Mouse (Mus musculus) urinary bladder, adult 18-20 months (tissue): Measurements from ENCODE around the gene Anks1b.

Experiments
- DNase-seq, 2 experiments: peaks; one replicate each; pipeline ENCODE4 v3.0.0; 2022; ENCODE audit warnings: low spot score in 2 of 2, mixed read lengths in 2 of 2

The Anks1b gene

GRCm38 (mm10) chr10:89946636-89947349 lies 73.5 kb downstream of the Anks1b start:
- DNase-seq: no peak

GRCm38 (mm10) chr10:89974361-89974760 lies 101.1 kb downstream of the Anks1b start:
- no peak for DNase-seq

- no peak for DNase-seq
Measured at GRCm38 (mm10) chr10:89975431-89975841, 102.1 kb downstream of the Anks1b start.

GRCm38 (mm10) chr10:89976577-89976976 lies 103.3 kb downstream of the Anks1b start:
- no peak for DNase-seq

GRCm38 (mm10) chr10:89994171-89994570 lies 120.9 kb downstream of the Anks1b start:
- DNase-seq: no peak

GRCm38 (mm10) chr10:89995621-89996428 lies 122.5 kb downstream of the Anks1b start:
- no peak for DNase-seq

- DNase-seq: no peak
Measured at GRCm38 (mm10) chr10:90003980-90004729, 130.8 kb downstream of the Anks1b start.

GRCm38 (mm10) chr10:90004882-90005281 lies 131.6 kb downstream of the Anks1b start:
- DNase-seq: no peak

- DNase-seq: no peak
Measured at GRCm38 (mm10) chr10:90033037-90033436, 159.7 kb downstream of the Anks1b start.

- no peak for DNase-seq
Measured at GRCm38 (mm10) chr10:90043287-90043686, 170.0 kb downstream of the Anks1b start.

GRCm38 (mm10) chr10:90043773-90044172 lies 170.5 kb downstream of the Anks1b start:
- no peak for DNase-seq

GRCm38 (mm10) chr10:90044229-90044628 lies 170.9 kb downstream of the Anks1b start:
- no peak for DNase-seq

- DNase-seq: no peak
Measured at GRCm38 (mm10) chr10:90068651-90069050, 195.3 kb downstream of the Anks1b start.

GRCm38 (mm10) chr10:90077930-90078329 lies 204.6 kb downstream of the Anks1b start:
- DNase-seq: no peak

GRCm38 (mm10) chr10:90081151-90081550 lies 207.8 kb downstream of the Anks1b start:
- DNase-seq: no peak

- no peak for DNase-seq
Measured at GRCm38 (mm10) chr10:90081630-90082029, 208.3 kb downstream of the Anks1b start.

GRCm38 (mm10) chr10:90093877-90094276 lies 220.6 kb downstream of the Anks1b start:
- no peak for DNase-seq

GRCm38 (mm10) chr10:90112662-90113061 lies 239.4 kb downstream of the Anks1b start:
- DNase-seq: no peak

- DNase-seq: no peak
Measured at GRCm38 (mm10) chr10:90116867-90117266, 243.6 kb downstream of the Anks1b start.

GRCm38 (mm10) chr10:90117836-90118235 lies 244.5 kb downstream of the Anks1b start:
- DNase-seq: no peak

- DNase-seq: no peak
Measured at GRCm38 (mm10) chr10:90137538-90137937, 264.2 kb downstream of the Anks1b start.

- DNase-seq: no peak
Measured at GRCm38 (mm10) chr10:90140947-90141346, 267.6 kb downstream of the Anks1b start.
